Mouse (Mus musculus) limb, embryonic 10.5 days (tissue): Measurements from ENCODE around the gene BC049730. TPM values are rescaled to one million over a fixed set of nuclear protein-coding genes. Genes with fewer than 3 reads are reported as not detected.
A peak's percentile ranks its signal among the peaks of the same experiment; 100 is the strongest.
"Not testable (repeated sequence)": the region's sequence is repeated elsewhere in the genome, so short reads cannot be mapped to it uniquely, and the experiment has no call there.

ENCODE experiments used
- DNase-seq: peaks from one replicate; pipeline ENCODE4 v3.0.0-alpha.2; 2017; ENCODE audit warnings: low spot score
- H3K27ac ChIP-seq: fragments of 300-500 bp; sonication (generic); 2 replicates; pipeline ENCODE4 v1.5.1; 2016; ENCODE audit warnings: mild to moderate bottlenecking
- H3K27me3 ChIP-seq: fragments of 300-500 bp; sonication (generic); 2 replicates; pipeline ENCODE4 v1.6.1; 2016; ENCODE audit warnings: low read depth, mild to moderate bottlenecking; ENCODE audit not compliant: poor library complexity, severe bottlenecking
- H3K36me3 ChIP-seq: fragments of 300-500 bp; sonication (generic); 2 replicates; pipeline ENCODE4 v1.6.1; 2016; ENCODE audit warnings: mild to moderate bottlenecking, moderate library complexity
- H3K4me1 ChIP-seq: fragments of 300-500 bp; sonication (generic); 2 replicates; pipeline ENCODE4 v1.6.1; 2016
- H3K4me3 ChIP-seq: fragments of 300-500 bp; sonication (generic); 2 replicates; pipeline ENCODE4 v1.5.1; 2016; ENCODE audit warnings: mild to moderate bottlenecking, moderate library complexity
- H3K9me3 ChIP-seq: fragments of 300-500 bp; sonication (generic); replicated peaks from 2 replicates; pipeline ENCODE4 v1.6.1; 2016; ENCODE audit warnings: mild to moderate bottlenecking
- WGBS: fragments of 180-500 bp; shearing (Covaris S2); methylation state at CpG from one replicate; pipeline ENCODE4 v1.1.7; 2016; 5-methylcytosine and 5-hydroxymethylcytosine counted together
- polyA plus RNA-seq: library from polyadenylated mRNA; unstranded; fragments of >200 nt; fragmentation: Nextera tagmentation; extraction: Ambion mirVana; gene quantifications from 2 replicates; pipeline ENCODE4 v1.2.1, GENCODE M21; 2016

Gene BC049730
- polyA plus RNA-seq, 1 experiment from 2014 or later = not detected

DNA sequence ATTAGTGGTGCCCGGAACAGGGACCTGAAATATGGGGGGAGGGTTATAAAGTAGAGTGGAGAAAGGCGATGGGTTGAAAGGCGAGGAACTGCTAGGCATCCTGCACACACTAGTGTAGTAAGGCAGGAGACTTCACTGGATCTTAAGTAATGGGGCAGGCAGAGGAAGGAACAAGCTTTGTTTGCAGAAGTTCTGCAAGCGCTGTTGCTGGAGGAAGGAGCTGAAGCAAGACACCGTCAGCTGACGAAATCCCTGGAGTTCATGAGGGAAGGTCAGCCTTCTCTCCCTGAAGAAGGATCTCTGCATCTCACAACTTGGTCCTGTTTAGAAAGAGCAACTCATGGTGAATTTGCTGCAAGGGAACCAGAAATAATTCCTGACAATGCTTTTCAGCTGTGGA, 6.0 kb downstream of the BC049730 start:
- H3K36me3 ChIP-seq = no peaks in the 10 kb centered on the region
- no peaks in the 10 kb centered on the region for H3K27me3 ChIP-seq
- no peak for DNase-seq
- H3K27ac ChIP-seq = no peak overlapping the region
- H3K9me3 ChIP-seq = no peaks in the 10 kb centered on the region
- H3K4me1 ChIP-seq = no peaks in the 10 kb centered on the region
- H3K4me3 ChIP-seq = no peak overlapping the region
- WGBS = 78% methylated on average over 6 of the region's 6 CpGs

DNA sequence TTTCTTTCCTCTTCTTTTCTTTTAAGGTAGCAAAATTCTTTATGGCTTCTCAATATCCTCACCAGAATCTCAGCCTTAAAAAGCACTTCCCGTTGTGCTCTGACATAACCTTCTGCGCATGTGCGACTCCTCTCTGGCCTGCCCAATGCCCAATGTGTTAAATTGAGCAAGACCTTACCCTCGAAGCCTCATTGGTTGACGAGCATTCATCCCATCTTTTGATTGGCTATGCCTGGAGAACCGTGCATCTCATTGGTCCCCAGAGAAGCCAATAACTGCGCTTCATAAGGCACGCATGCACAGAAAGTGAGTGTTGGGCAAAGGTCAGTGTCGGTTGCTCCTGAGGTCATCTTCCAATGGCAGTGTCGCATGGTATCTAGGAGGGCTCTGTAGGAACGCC, 17.8 kb downstream of the BC049730 start, which contains the start of gene Gm4763:
Gene Gm4763 (minus strand): TSS at position 101 of the 400 bp plus-strand sequence.
- not testable (repeated sequence) for DNase-seq, H3K27me3 ChIP-seq, H3K27ac ChIP-seq, H3K4me1 ChIP-seq, H3K9me3 ChIP-seq, H3K36me3 ChIP-seq, H3K4me3 ChIP-seq
- WGBS = 92% methylated on average over 11 of the region's 11 CpGs

GRCm38 (mm10) chr7:24735970-24736670, 27.1 kb downstream of the BC049730 start:
- peak; percentile 60 for DNase-seq
- WGBS = 20% methylated on average over 17 of the region's 17 CpGs

GRCm38 (mm10) chr7:24750695-24751094, 41.7 kb downstream of the BC049730 start:
- no peak overlapping the region for H3K27ac ChIP-seq

More at GRCm38 (mm10) chr7:24735970-24736670, 27.1 kb downstream of the BC049730 start:
- Histone ChIP-seq H3K36me3 (no peaks in the 10 kb centered on the region), H3K4me3 (peak overlapping the region; percentile 23), H3K27ac (0 out of 2 replicates have a peak overlapping the region, but pooled peaks have one; percentile 25), H3K27me3 (no peaks in the 10 kb centered on the region; the same call in 1 of the 2 replicates), H3K9me3 (no peaks in the 10 kb centered on the region), H3K4me1 (peaks cover 8% of the 10 kb centered on the region)

DNA sequence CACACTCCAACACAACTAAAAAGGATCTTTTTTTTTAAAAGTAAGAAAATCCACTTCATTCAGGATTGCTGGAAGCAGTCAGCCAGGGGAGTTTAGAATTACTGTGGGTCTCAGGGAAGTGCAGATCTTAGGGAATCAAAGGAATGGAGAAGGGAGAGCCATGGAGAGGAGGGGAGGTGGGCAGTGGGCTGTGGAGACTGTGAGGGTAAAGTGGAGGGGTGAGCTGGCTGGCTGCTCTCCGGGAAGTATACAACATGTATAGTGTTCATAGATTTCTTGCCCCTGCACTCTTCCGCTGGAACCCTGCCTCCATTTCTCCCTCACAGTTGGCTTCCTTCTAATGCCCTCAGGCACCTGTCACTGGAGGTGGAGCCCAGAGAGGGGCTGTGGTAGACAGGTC, 42.6 kb downstream of the BC049730 start:
- H3K27ac ChIP-seq = no peak overlapping the region
- H3K27me3 ChIP-seq = no peaks in the 10 kb centered on the region
- 68% methylated on average over 2 of the region's 2 CpGs for whole genome bisulfite sequencing
- DNase-seq = no peak
- no peaks in the 10 kb centered on the region for H3K9me3 ChIP-seq
- H3K4me3 ChIP-seq = no peak overlapping the region
- no peaks in the 10 kb centered on the region for H3K36me3 ChIP-seq
- no peaks in the 10 kb centered on the region for H3K4me1 ChIP-seq

More at GRCm38 (mm10) chr7:24750695-24751094, 41.7 kb downstream of the BC049730 start:
- DNase-seq = no peak
- WGBS = 65% methylated on average over 4 of the region's 4 CpGs
- H3K27me3 ChIP-seq = no peaks in the 10 kb centered on the region
- H3K4me1 ChIP-seq = no peaks in the 10 kb centered on the region
- H3K9me3 ChIP-seq = no peaks in the 10 kb centered on the region
- no peaks in the 10 kb centered on the region for H3K36me3 ChIP-seq
- no peak overlapping the region for H3K4me3 ChIP-seq

GRCm38 (mm10) chr7:24753476-24753875, 44.4 kb downstream of the BC049730 start:
- H3K27ac ChIP-seq = no peak overlapping the region
- 85% methylated on average over 5 of the region's 5 CpGs for WGBS
- no peak overlapping the region for H3K4me3 ChIP-seq
- no peak for DNase-seq
- H3K9me3 ChIP-seq = no peaks in the 10 kb centered on the region
- no peaks in the 10 kb centered on the region for H3K36me3 ChIP-seq
- H3K4me1 ChIP-seq = no peaks in the 10 kb centered on the region
- no peaks in the 10 kb centered on the region for H3K27me3 ChIP-seq

- Histone ChIP-seq H3K4me3 (no peak overlapping the region), H3K27ac (no peak overlapping the region), H3K36me3 (no peaks in the 10 kb centered on the region), H3K9me3 (no peaks in the 10 kb centered on the region), H3K27me3 (no peaks in the 10 kb centered on the region), H3K4me1 (no peaks in the 10 kb centered on the region)
- WGBS = 88% methylated on average over 1 of the region's 1 CpGs
- DNase-seq = no peak
These were observed 49.5 kb downstream of the BC049730 start for GRCm38 (mm10) chr7:24758520-24758919.

DNA sequence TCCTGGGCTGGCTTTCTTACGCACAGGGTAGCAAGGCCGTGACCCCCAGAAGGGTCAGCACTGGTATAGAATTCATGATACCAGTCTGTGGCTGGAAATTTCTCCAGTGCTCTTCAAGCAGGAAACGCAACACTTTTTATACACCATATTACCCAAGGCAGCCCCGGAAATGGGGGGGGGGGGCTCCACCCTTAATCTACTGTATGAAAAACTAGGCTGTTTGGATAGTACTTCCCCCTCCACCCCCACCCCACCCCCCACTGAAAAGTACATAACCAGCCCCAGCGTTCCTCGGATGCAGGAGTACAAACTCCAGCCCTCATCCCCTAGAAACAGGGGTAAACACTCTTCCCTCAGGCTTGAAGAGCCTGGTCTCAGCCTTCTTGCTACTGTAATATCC, 51.2 kb downstream of the BC049730 start, which contains the start of gene Cd177:
Gene Cd177 (minus strand): TSS at position 101 of the 400 bp plus-strand sequence.
- DNase-seq = no peak
- Histone ChIP-seq H3K36me3 (no peaks in the 10 kb centered on the region), H3K4me1 (no peaks in the 10 kb centered on the region), H3K4me3 (no peak within 1 kb of the TSS), H3K27me3 (no peaks in the 10 kb centered on the region), H3K9me3 (no peaks in the 10 kb centered on the region), H3K27ac (no peak within 1 kb of the TSS)
- WGBS = 84% methylated on average over 6 of the region's 6 CpGs

DNA sequence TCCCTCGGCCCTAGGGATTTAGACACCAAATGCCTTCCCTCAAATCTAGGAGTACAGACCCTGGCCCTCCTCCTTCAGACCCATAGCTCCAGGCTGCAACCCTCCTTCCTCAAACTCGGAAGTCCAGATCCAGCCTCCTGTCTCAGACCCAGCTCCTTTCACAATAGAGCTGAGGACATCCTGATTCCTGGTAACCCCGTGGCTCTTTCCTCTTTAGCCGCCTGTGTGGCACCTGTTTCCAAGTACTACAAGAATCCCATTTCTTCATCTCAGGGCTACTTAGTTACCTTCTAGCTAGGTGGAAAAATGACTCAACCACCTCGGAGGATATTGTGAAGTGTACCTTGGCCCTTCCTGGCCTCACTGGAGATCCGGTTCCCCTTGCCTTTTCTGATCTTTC, 52.1 kb downstream of the BC049730 start:
- Histone ChIP-seq H3K4me1 (no peaks in the 10 kb centered on the region), H3K4me3 (no peak overlapping the region), H3K27me3 (no peaks in the 10 kb centered on the region), H3K9me3 (no peaks in the 10 kb centered on the region), H3K27ac (no peak overlapping the region), H3K36me3 (no peaks in the 10 kb centered on the region)
- DNase-seq = no peak
- WGBS = 80% methylated on average over 6 of the region's 6 CpGs

- no peak overlapping the region for H3K4me3 ChIP-seq
- no peak overlapping the region for H3K27ac ChIP-seq
- no peaks in the 10 kb centered on the region for H3K4me1 ChIP-seq
- DNase-seq = no peak
- H3K36me3 ChIP-seq = no peaks in the 10 kb centered on the region
- H3K9me3 ChIP-seq = no peaks in the 10 kb centered on the region
- H3K27me3 ChIP-seq = no peaks in the 10 kb centered on the region
- 93% methylated on average over 8 of the region's 8 CpGs for WGBS
These were observed 53.5 kb downstream of the BC049730 start for GRCm38 (mm10) chr7:24762574-24762973.

Other genes with a start within 250 kb of the BC049730 start
- gene Plaur, start 246.8 kb upstream of the BC049730 start, polyA plus RNA-seq = 2.2 and 2.5 TPM in 2 replicates
- gene Cadm4, start 227.2 kb upstream of the BC049730 start, polyA plus RNA-seq = 2.9 and 4.5 TPM in 2 replicates
- 107 and 130 TPM in 2 replicates for gene Zfp428, start 202.2 kb upstream of the BC049730 start, polyA plus RNA-seq
- 1.0 and 1.4 TPM in 2 replicates for gene AC161166.1, start 196.8 kb upstream of the BC049730 start, polyA plus RNA-seq
- gene Irgq, start 178.6 kb upstream of the BC049730 start, polyA plus RNA-seq = 6.5 and 8.4 TPM in 2 replicates
- not detected in 2 replicates for gene Pinlyp, start 163.1 kb upstream of the BC049730 start, polyA plus RNA-seq
- gene Xrcc1, start 163.0 kb upstream of the BC049730 start, polyA plus RNA-seq = 163 and 182 TPM in 2 replicates
- 27.1 and 31.9 TPM in 2 replicates for gene Ethe1, start 121.7 kb upstream of the BC049730 start, polyA plus RNA-seq
- 1.6 and 2.6 TPM in 2 replicates for gene Zfp575, start 121.6 kb upstream of the BC049730 start, polyA plus RNA-seq
- gene Phldb3, start 98.5 kb upstream of the BC049730 start, polyA plus RNA-seq = 0.09 and 0.14 TPM in 2 replicates
- 1.5 and 2.2 TPM in 2 replicates for gene Lypd3, start 72.7 kb upstream of the BC049730 start, polyA plus RNA-seq
- not detected in 2 replicates for gene Tex101, start 32.6 kb upstream of the BC049730 start, polyA plus RNA-seq
- not detected in 2 replicates for gene Gm4763, start 17.7 kb downstream of the BC049730 start, polyA plus RNA-seq
- gene Cd177, start 51.1 kb downstream of the BC049730 start, polyA plus RNA-seq = not detected in 2 replicates
- gene Ceacam10, start 68.0 kb downstream of the BC049730 start, polyA plus RNA-seq = 0.20 and 0.34 TPM in 2 replicates
- gene Gm9844, start 153.0 kb downstream of the BC049730 start, polyA plus RNA-seq = 15.1 and 17.8 TPM in 2 replicates
- gene Lypd4, start 160.7 kb downstream of the BC049730 start, polyA plus RNA-seq = not detected in 2 replicates
- gene Dmrtc2, start 160.8 kb downstream of the BC049730 start, polyA plus RNA-seq = not detected in 2 replicates
- 2,143 and 2,281 TPM in 2 replicates for gene Rps19, start 175.1 kb downstream of the BC049730 start, polyA plus RNA-seq
- gene Cd79a, start 188.1 kb downstream of the BC049730 start, polyA plus RNA-seq = 0.31 and 0.36 TPM in 2 replicates
- gene Arhgef1, start 193.7 kb downstream of the BC049730 start, polyA plus RNA-seq = 77.1 and 100 TPM in 2 replicates
- not detected in 2 replicates for gene Gm4881, start 235.3 kb downstream of the BC049730 start, polyA plus RNA-seq